Mouse (Mus musculus): ENCODE measurements around the gene Olfr1378.

GRCm38 (mm10) chr11:50943506-50943905, 22.8 kb upstream of the Olfr1378 start, which contains the start of gene 4933414I15Rik:
- TF ChIP-seq CHD2 (IDR thresholded peaks at IDR 0.05; ENCODE audit: low read depth, low read length) (no peak), MAFK (IDR thresholded peaks at IDR 0.05; ENCODE audit: insufficient read depth, low read depth, low read length) (no peak), ZC3H11A (IDR thresholded peaks at IDR 0.05; ENCODE audit: borderline replicate concordance, low read depth, low read length) (no peak)
